Mouse (Mus musculus) kidney, adult 2 months (tissue): Measurements from ENCODE around the gene Krt39.

Experiments used
- CTCF ChIP-seq: fragments of 200-500 bp; conservative IDR thresholded peaks from 2 replicates; pipeline ENCODE4 v1.5.1; 2011; ENCODE audit warnings: low read depth, mild to moderate bottlenecking, control low read depth, low read length, moderate library complexity, mixed read lengths; ENCODE audit not compliant: insufficient read depth, insufficient read length
- POLR2A ChIP-seq: fragments of 200-500 bp; IDR thresholded peaks from one replicate; pipeline ENCODE4 v1.6.1; 2011; ENCODE audit warnings: low read depth, low read length, control low read depth

GRCm38 (mm10) chr11:99556195-99556594, 35.1 kb upstream of the Krt39 start:
- no peak for TF ChIP-seq CTCF
- TF ChIP-seq POLR2A = no peak
